Mouse (Mus musculus): ENCODE results near the gene Rorb. TPM values are rescaled to one million over a fixed set of nuclear protein-coding genes. Genes with fewer than 3 reads are reported as not detected.

Gene Rorb
- total RNA-seq (2023), result not detected

GRCm38 (mm10) chr19:19110793-19111427, at the start of gene Rorb:
Gene Rorb, minus strand, starts transcription at chr19:19111196.

